Mouse (Mus musculus) forebrain, embryonic 11.5 days (tissue): ENCODE measurements around the gene Dram2. TPM values are rescaled to one million over a fixed set of nuclear protein-coding genes. Genes with fewer than 3 reads are reported as not detected.

Experiments
- ATAC-seq: fragments of 200-750 bp; cut with Nextera tagmentation; replicated peaks from 2 replicates; pipeline ENCODE4 v1.8.0; 2017; ENCODE audit warnings: moderate TSS enrichment; ENCODE audit not compliant: low FRiP score
- DNase-seq: peaks from one replicate; pipeline ENCODE4 v3.0.0-alpha.2; 2017; ENCODE audit warnings: low spot score
- H3K27ac ChIP-seq: fragments of 300-500 bp; sonication (generic); 2 replicates; pipeline ENCODE4 v1.5.1; 2014; ENCODE audit warnings: low read depth, low read length
- H3K27me3 ChIP-seq: fragments of 300-500 bp; sonication (generic); 2 replicates; pipeline ENCODE4 v1.6.1; 2014; ENCODE audit warnings: mild to moderate bottlenecking, low read length, mixed read lengths; ENCODE audit not compliant: control insufficient read depth, insufficient read depth
- H3K36me3 ChIP-seq: fragments of 300-500 bp; sonication (generic); 2 replicates; pipeline ENCODE4 v1.6.1; 2014; ENCODE audit warnings: mild to moderate bottlenecking, low read length, moderate library complexity, mixed read lengths; ENCODE audit not compliant: control insufficient read depth, insufficient read depth
- H3K4me1 ChIP-seq: fragments of 300-500 bp; sonication (generic); replicated peaks from 2 replicates; pipeline ENCODE4 v1.6.1; 2014; ENCODE audit warnings: low read length, mixed read lengths; ENCODE audit not compliant: control insufficient read depth, insufficient read depth
- H3K4me2 ChIP-seq: fragments of 300-500 bp; sonication (generic); 2 replicates; pipeline ENCODE4 v1.6.1; 2014; ENCODE audit warnings: low read depth, mild to moderate bottlenecking, low read length, moderate library complexity, mixed read lengths; ENCODE audit not compliant: severe bottlenecking
- H3K4me3 ChIP-seq: fragments of 300-500 bp; sonication (generic); 2 replicates; pipeline ENCODE4 v1.5.1; 2014; ENCODE audit warnings: low read depth, low read length
- H3K9ac ChIP-seq: fragments of 300-500 bp; sonication (generic); 2 replicates; pipeline ENCODE4 v1.6.1; 2014; ENCODE audit warnings: low read length
- H3K9me3 ChIP-seq: fragments of 300-500 bp; sonication (generic); 2 replicates; pipeline ENCODE4 v1.6.1; 2016; ENCODE audit warnings: low read length, mixed read lengths; ENCODE audit not compliant: control insufficient read depth
- WGBS: fragments of 180-500 bp; shearing (Covaris S2); extraction: QIAGEN DNeasy Blood & Tissue Kit; methylation state at CpG from one replicate; pipeline ENCODE4 v1.1.7; 2014; 5-methylcytosine and 5-hydroxymethylcytosine counted together
- polyA plus RNA-seq: library from polyadenylated mRNA; unstranded; fragments of >200 nt; fragmentation: Nextera tagmentation; extraction: Ambion mirVana; gene quantifications from 2 replicates; pipeline ENCODE4 v1.2.1, GENCODE M21; 2014

Dram2 gene
- polyA plus RNA-seq, 1 experiment from 2014 or later: 38.7 TPM

GRCm38 (mm10) chr3:106544721-106545316 is 2.8 kb upstream of the Dram2 start:
- no peak overlapping the region for H3K4me2 ChIP-seq
- H3K27ac ChIP-seq: no peak overlapping the region
- no peaks in the 10 kb centered on the region for H3K9me3 ChIP-seq
- ATAC-seq: no peak
- H3K4me1 ChIP-seq: peaks cover 3% of the 10 kb centered on the region; the same call in 1 of the 2 replicates
- H3K27me3 ChIP-seq: no peaks in the 10 kb centered on the region
- WGBS: 89% methylated on average over 8 of the region's 8 CpGs
- no peak overlapping the region for H3K4me3 ChIP-seq
- no peak overlapping the region for H3K9ac ChIP-seq
- no peak for DNase-seq
- no peaks in the 10 kb centered on the region for H3K36me3 ChIP-seq

GRCm38 (mm10) chr3:106547924-106548539 is 434 bp downstream of the Dram2 start:
- H3K4me1 ChIP-seq: peaks cover 3% of the 10 kb centered on the region; the same call in 1 of the 2 replicates
- peak overlapping the region; percentile 92 for H3K9ac ChIP-seq
- H3K4me2 ChIP-seq: peak overlapping the region; percentile 57
- DNase-seq (no peak), ATAC-seq (peak; percentile 37)
- no peaks in the 10 kb centered on the region for H3K9me3 ChIP-seq
- H3K4me3 ChIP-seq: peak overlapping the region; percentile 77
- under 1% methylated on average over 27 of the region's 27 CpGs for WGBS
- H3K27me3 ChIP-seq: no peaks in the 10 kb centered on the region
- peak overlapping the region; percentile 90 for H3K27ac ChIP-seq
- no peaks in the 10 kb centered on the region for H3K36me3 ChIP-seq

- DNase-seq (no peak), ATAC-seq (no peak)
- Histone ChIP-seq H3K4me2 (no peak overlapping the region), H3K27ac (no peak overlapping the region), H3K9me3 (no peaks in the 10 kb centered on the region), H3K36me3 (no peaks in the 10 kb centered on the region), H3K9ac (no peak overlapping the region), H3K27me3 (no peaks in the 10 kb centered on the region), H3K4me3 (no peak overlapping the region), H3K4me1 (peaks cover 3% of the 10 kb centered on the region; the same call in 1 of the 2 replicates)
- 39% methylated on average over 3 of the region's 3 CpGs for WGBS
Measured at GRCm38 (mm10) chr3:106548971-106549370, 1.4 kb downstream of the Dram2 start.

GRCm38 (mm10) chr3:106553411-106553810 is 5.8 kb downstream of the Dram2 start:
- H3K4me3 ChIP-seq: no peak overlapping the region
- no peaks in the 10 kb centered on the region for H3K36me3 ChIP-seq
- DNase-seq (no peak), ATAC-seq (no peak)
- H3K4me2 ChIP-seq: no peak overlapping the region
- no peaks in the 10 kb centered on the region for H3K4me1 ChIP-seq
- no peaks in the 10 kb centered on the region for H3K27me3 ChIP-seq
- WGBS: 91% methylated on average over 5 of the region's 5 CpGs
- no peak overlapping the region for H3K27ac ChIP-seq
- H3K9me3 ChIP-seq: no peaks in the 10 kb centered on the region
- H3K9ac ChIP-seq: no peak overlapping the region

GRCm38 (mm10) chr3:106555743-106556250 is 8.2 kb downstream of the Dram2 start:
- H3K4me2 ChIP-seq: no peak overlapping the region
- H3K9ac ChIP-seq: no peak overlapping the region
- no peaks in the 10 kb centered on the region for H3K27me3 ChIP-seq
- ATAC-seq (no peak), DNase-seq (no peak)
- no peaks in the 10 kb centered on the region for H3K9me3 ChIP-seq
- WGBS: 88% methylated on average over 3 of the region's 3 CpGs
- H3K4me1 ChIP-seq: no peaks in the 10 kb centered on the region
- no peak overlapping the region for H3K4me3 ChIP-seq
- H3K36me3 ChIP-seq: no peaks in the 10 kb centered on the region
- H3K27ac ChIP-seq: no peak overlapping the region

GRCm38 (mm10) chr3:106558271-106558670 is 10.7 kb downstream of the Dram2 start:
- no peak for DNase-seq
- H3K4me1 ChIP-seq: no peaks in the 10 kb centered on the region
- H3K4me2 ChIP-seq: no peak overlapping the region
- no peak overlapping the region for H3K27ac ChIP-seq
- no peaks in the 10 kb centered on the region for H3K36me3 ChIP-seq
- H3K9me3 ChIP-seq: no peaks in the 10 kb centered on the region
- no peaks in the 10 kb centered on the region for H3K27me3 ChIP-seq
- H3K4me3 ChIP-seq: no peak overlapping the region
- ATAC-seq: no peak
- H3K9ac ChIP-seq: no peak overlapping the region

- Histone ChIP-seq H3K9ac (no peak overlapping the region), H3K27ac (no peak overlapping the region), H3K4me2 (no peak overlapping the region), H3K9me3 (no peaks in the 10 kb centered on the region), H3K36me3 (no peaks in the 10 kb centered on the region), H3K4me1 (no peaks in the 10 kb centered on the region), H3K4me3 (no peak overlapping the region), H3K27me3 (no peaks in the 10 kb centered on the region)
- DNase-seq (no peak), ATAC-seq (no peak)
- 90% methylated on average over 3 of the region's 3 CpGs for WGBS
Measured at GRCm38 (mm10) chr3:106565876-106566275, 18.3 kb downstream of the Dram2 start.

- WGBS: 83% methylated on average over 3 of the region's 3 CpGs
- no peak overlapping the region for H3K4me2 ChIP-seq
- DNase-seq (no peak), ATAC-seq (no peak)
- H3K36me3 ChIP-seq: no peaks in the 10 kb centered on the region
- no peaks in the 10 kb centered on the region for H3K27me3 ChIP-seq
- no peak overlapping the region for H3K4me3 ChIP-seq
- no peaks in the 10 kb centered on the region for H3K4me1 ChIP-seq
- no peak overlapping the region for H3K9ac ChIP-seq
- H3K27ac ChIP-seq: no peak overlapping the region
- H3K9me3 ChIP-seq: no peaks in the 10 kb centered on the region
Measured at GRCm38 (mm10) chr3:106573191-106573590, 25.6 kb downstream of the Dram2 start.

- no peak overlapping the region for H3K9ac ChIP-seq
- no peak overlapping the region for H3K4me3 ChIP-seq
- no peaks in the 10 kb centered on the region for H3K4me1 ChIP-seq
- ATAC-seq (no peak), DNase-seq (no peak)
- 93% methylated on average over 2 of the region's 2 CpGs for WGBS
- no peaks in the 10 kb centered on the region for H3K27me3 ChIP-seq
- no peak overlapping the region for H3K4me2 ChIP-seq
- H3K36me3 ChIP-seq: no peaks in the 10 kb centered on the region
- H3K9me3 ChIP-seq: no peaks in the 10 kb centered on the region
- no peak overlapping the region for H3K27ac ChIP-seq
Measured at GRCm38 (mm10) chr3:106579296-106579695, 31.7 kb downstream of the Dram2 start.
